Mouse (Mus musculus): ENCODE data around the gene Glyr1. TPM values are rescaled to one million over a fixed set of nuclear protein-coding genes. Genes with fewer than 3 reads are reported as not detected.
A peak's percentile ranks its signal among the peaks of the same experiment; 100 is the strongest.

Glyr1 gene
- polyA plus RNA-seq, 2 experiments, result 21.7 to 26.4 TPM

GRCm38 (mm10) chr16:5012036-5013005, 37.3 kb downstream of the Glyr1 start:
- Histone ChIP-seq H3K4me1 (replicated peaks; ENCODE audit: control insufficient read depth in 2 of 2, insufficient read depth in 2 of 2, low read length in 1 of 2) (peaks cover 7 to 22% of the 10 kb centered on the region in 2 experiments; a peak in 3 of 4 replicates), H3K9ac (replicated peaks) (peak overlapping the region; percentile 4), H3K27me3 (ENCODE audit: control insufficient read depth, insufficient read depth, low read length) (no peaks in the 10 kb centered on the region), H3K36me3 (replicated peaks; ENCODE audit: control insufficient read depth, insufficient read depth, low read depth) (peaks cover 26% of the 10 kb centered on the region), H3K4me3 (ENCODE audit: insufficient read depth in 1 of 2, low read depth in 2 of 2, low read length in 2 of 2) (peak overlapping the region; percentile 60 to 62), H3K4me2 (ENCODE audit: low read depth) (peak overlapping the region; percentile 62), H3K27ac (no peak overlapping the region), H3K9me3 (ENCODE audit: control insufficient read depth, low read length) (no peaks in the 10 kb centered on the region)
- ATAC-seq (ENCODE audit: insufficient read depth), result peak; percentile 60
- 39% methylated on average over 13 of the region's 13 CpGs for WGBS (ENCODE audit: insufficient replicate concordance)
- DNase-seq (ENCODE audit: low read depth in 3 of 3, low spot score in 3 of 3), result peak; percentile 70 to 80 (median 75)
- TF ChIP-seq EP300 (IDR thresholded peaks at IDR 0.05; ENCODE audit: low read depth) (peak; percentile 85), CTCF (IDR thresholded peaks at IDR 0.05; ENCODE audit: low read depth) (no peak)

GRCm38 (mm10) chr16:5011285-5011684, 38.4 kb downstream of the Glyr1 start:
- ATAC-seq (ENCODE audit: insufficient read depth) (no peak), DNase-seq (ENCODE audit: low read depth in 3 of 3, low spot score in 3 of 3) (no peak)
- Histone ChIP-seq H3K4me1 (replicated peaks; ENCODE audit: control insufficient read depth in 2 of 2, insufficient read depth in 2 of 2, low read length in 1 of 2) (peaks cover 7 to 22% of the 10 kb centered on the region in 2 experiments; a peak in 3 of 4 replicates), H3K4me3 (ENCODE audit: insufficient read depth in 1 of 2, low read depth in 2 of 2, low read length in 2 of 2) (no peak overlapping the region), H3K4me2 (ENCODE audit: low read depth) (no peak overlapping the region), H3K36me3 (replicated peaks; ENCODE audit: control insufficient read depth, insufficient read depth, low read depth) (peaks cover 18% of the 10 kb centered on the region), H3K27me3 (ENCODE audit: control insufficient read depth, insufficient read depth, low read length) (no peaks in the 10 kb centered on the region), H3K9ac (replicated peaks) (no peak overlapping the region), H3K27ac (no peak overlapping the region), H3K9me3 (ENCODE audit: control insufficient read depth, low read length) (no peaks in the 10 kb centered on the region)
- TF ChIP-seq EP300 (IDR thresholded peaks at IDR 0.05; ENCODE audit: low read depth), result no peak
- TF ChIP-seq CTCF (IDR thresholded peaks at IDR 0.05; ENCODE audit: low read depth), result no peak
- WGBS (ENCODE audit: insufficient replicate concordance), result 45% methylated on average over 7 of the region's 7 CpGs

DNA sequence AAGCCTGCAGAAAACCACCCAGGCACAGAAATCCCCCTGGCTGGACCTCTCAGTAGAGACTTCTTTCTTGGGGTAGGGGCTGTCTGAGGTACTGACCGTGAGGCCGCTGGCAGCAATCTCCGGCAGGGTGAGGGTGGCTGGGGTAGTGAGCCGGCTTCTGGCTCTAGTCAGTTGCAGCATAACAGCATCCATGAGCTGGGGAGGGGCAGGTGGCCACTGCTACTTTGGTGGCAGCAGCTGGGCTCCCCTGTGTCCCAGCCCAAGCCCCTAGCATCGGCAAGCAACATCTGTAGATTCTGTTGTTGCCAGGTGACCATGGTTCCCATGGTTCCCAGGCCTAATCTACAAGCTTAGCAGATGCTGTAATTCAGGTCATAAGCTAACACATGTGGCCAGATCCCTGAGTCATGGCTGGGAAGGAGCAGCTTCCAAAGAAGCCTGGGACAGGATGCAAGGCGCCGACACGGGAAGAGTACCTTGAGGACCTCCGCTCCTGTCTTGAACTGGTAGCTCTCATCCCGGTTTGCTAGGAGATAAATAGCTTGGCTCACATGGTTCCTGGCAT, 39.2 kb downstream of the Glyr1 start:
- DNase-seq (ENCODE audit: low read depth in 3 of 3, low spot score in 3 of 3), result no peak
- Histone ChIP-seq H3K4me3 (ENCODE audit: insufficient read depth in 1 of 2, low read depth in 2 of 2, low read length in 2 of 2) (no peak overlapping the region), H3K36me3 (replicated peaks; ENCODE audit: control insufficient read depth, insufficient read depth, low read depth) (peaks cover 11% of the 10 kb centered on the region), H3K9me3 (ENCODE audit: control insufficient read depth, low read length) (no peaks in the 10 kb centered on the region), H3K9ac (replicated peaks) (no peak overlapping the region), H3K27ac (no peak overlapping the region), H3K4me1 (replicated peaks; ENCODE audit: control insufficient read depth in 2 of 2, insufficient read depth in 2 of 2, low read length in 1 of 2) (peaks cover 7 to 22% of the 10 kb centered on the region in 2 experiments; a peak in 3 of 4 replicates), H3K4me2 (ENCODE audit: low read depth) (0 out of 2 replicates have a peak overlapping the region, but pooled peaks have one; percentile 3), H3K27me3 (ENCODE audit: control insufficient read depth, insufficient read depth, low read length) (no peaks in the 10 kb centered on the region)
- 76% methylated on average over 10 of the region's 10 CpGs for whole genome bisulfite sequencing (ENCODE audit: insufficient replicate concordance)
- no peak for TF ChIP-seq EP300 (IDR thresholded peaks at IDR 0.05; ENCODE audit: low read depth)
- TF ChIP-seq CTCF (IDR thresholded peaks at IDR 0.05; ENCODE audit: low read depth), result no peak
- no peak for ATAC-seq (ENCODE audit: insufficient read depth)

- H3K36me3 ChIP-seq (replicated peaks; ENCODE audit: control insufficient read depth, insufficient read depth, low read depth), result no peaks in the 10 kb centered on the region
- WGBS (ENCODE audit: insufficient replicate concordance), result 65% methylated on average over 12 of the region's 12 CpGs
- DNase-seq (ENCODE audit: low read depth in 3 of 3, low spot score in 3 of 3) (no peak), ATAC-seq (ENCODE audit: insufficient read depth) (no peak)
- no peaks in the 10 kb centered on the region for H3K9me3 ChIP-seq (ENCODE audit: control insufficient read depth, low read length)
- H3K27me3 ChIP-seq (ENCODE audit: control insufficient read depth, insufficient read depth, low read length), result no peaks in the 10 kb centered on the region
- H3K4me1 ChIP-seq (replicated peaks; ENCODE audit: control insufficient read depth in 2 of 2, insufficient read depth in 2 of 2, low read length in 1 of 2), result peaks cover 7 to 22% of the 10 kb centered on the region in 2 experiments; a peak in 3 of 4 replicates
- H3K27ac ChIP-seq, result no peak overlapping the region
- TF ChIP-seq EP300 (IDR thresholded peaks at IDR 0.05; ENCODE audit: low read depth) (no peak), CTCF (IDR thresholded peaks at IDR 0.05; ENCODE audit: low read depth) (no peak)
- no peak overlapping the region for H3K4me2 ChIP-seq (ENCODE audit: low read depth)
- H3K9ac ChIP-seq (replicated peaks), result no peak overlapping the region
- H3K4me3 ChIP-seq (ENCODE audit: insufficient read depth in 1 of 2, low read depth in 2 of 2, low read length in 2 of 2), result no peak overlapping the region
These were observed 41.6 kb downstream of the Glyr1 start for GRCm38 (mm10) chr16:5008076-5008475.

- H3K9ac ChIP-seq (replicated peaks), result no peak overlapping the region
- H3K27me3 ChIP-seq (ENCODE audit: control insufficient read depth, insufficient read depth, low read length), result no peaks in the 10 kb centered on the region
- no peak overlapping the region for H3K27ac ChIP-seq
- no peaks in the 10 kb centered on the region for H3K9me3 ChIP-seq (ENCODE audit: control insufficient read depth, low read length)
- peak overlapping the region; percentile 16; the same call in 1 of the 2 replicates for H3K4me2 ChIP-seq (ENCODE audit: low read depth)
- ATAC-seq (ENCODE audit: insufficient read depth) (peak; percentile 8; the same call in 1 of the 2 replicates), DNase-seq (ENCODE audit: low read depth in 3 of 3, low spot score in 3 of 3) (no peak)
- H3K36me3 ChIP-seq (replicated peaks; ENCODE audit: control insufficient read depth, insufficient read depth, low read depth), result no peaks in the 10 kb centered on the region
- no peak overlapping the region for H3K4me3 ChIP-seq (ENCODE audit: insufficient read depth in 1 of 2, low read depth in 2 of 2, low read length in 2 of 2)
- WGBS (ENCODE audit: insufficient replicate concordance), result 50% methylated on average over 6 of the region's 6 CpGs
- no peak for TF ChIP-seq EP300 (IDR thresholded peaks at IDR 0.05; ENCODE audit: low read depth)
- no peak for TF ChIP-seq CTCF (IDR thresholded peaks at IDR 0.05; ENCODE audit: low read depth)
- H3K4me1 ChIP-seq (replicated peaks; ENCODE audit: control insufficient read depth in 2 of 2, insufficient read depth in 2 of 2, low read length in 1 of 2), result peaks cover 7 to 16% of the 10 kb centered on the region in 2 experiments; a peak in 3 of 4 replicates
These were observed 42.2 kb downstream of the Glyr1 start for GRCm38 (mm10) chr16:5007492-5007891.
